Mouse (Mus musculus) E14TG2a.4 (cell line): ENCODE results near the gene Gimap7.

Experiments
- CTCF ChIP-seq: conservative IDR thresholded peaks from 2 replicates; pipeline ENCODE4 v1.5.1; 2014; ENCODE audit warnings: low read length
- NANOG ChIP-seq: IDR thresholded peaks from 2 replicates; pipeline ENCODE4 v1.6.1; 2014; ENCODE audit warnings: borderline replicate concordance, low read length, mixed read lengths

- TF ChIP-seq CTCF (no peak), NANOG (no peak)
Measured at GRCm38 (mm10) chr6:48733660-48734059, 15.2 kb downstream of the Gimap7 start.
